Mouse (Mus musculus): ENCODE results near the gene Rspry1. TPM values are rescaled to one million over a fixed set of nuclear protein-coding genes. Genes with fewer than 3 reads are reported as not detected.

Gene Rspry1
- polyA plus RNA-seq, 1 experiment from 2014 or later = 54.5 TPM

DNA sequence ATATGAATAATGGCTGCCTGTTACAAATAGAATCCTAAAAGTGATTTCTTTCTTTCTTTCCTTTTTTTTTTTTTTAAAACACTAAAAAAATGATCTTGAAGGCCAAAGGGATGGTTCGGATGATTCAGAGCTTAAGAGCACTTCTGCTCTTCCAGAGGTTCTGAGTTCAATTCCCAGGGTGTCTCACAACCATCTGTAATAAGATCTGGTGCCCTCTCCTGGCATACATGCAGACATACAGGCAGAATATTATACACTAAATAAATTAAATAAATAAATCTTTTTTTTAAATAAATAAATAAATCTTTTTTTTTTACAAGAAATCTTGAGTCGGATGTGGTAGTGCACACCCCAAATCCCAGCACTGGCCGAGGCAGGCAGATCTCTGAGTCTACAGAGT lies 40.2 kb downstream of the Rspry1 start:
- no peak overlapping the region for H3K27ac ChIP-seq (ENCODE audit: low read length)
- H3K27me3 ChIP-seq (replicated peaks; ENCODE audit: control insufficient read depth, insufficient read depth, low read length) = no peaks in the 10 kb centered on the region
- no peak overlapping the region for H3K4me3 ChIP-seq (replicated peaks; ENCODE audit: low read length)
- no peaks in the 10 kb centered on the region for H3K9me3 ChIP-seq (ENCODE audit: control insufficient read depth, low read length)
- 93% methylated on average over 3 of the region's 3 CpGs for WGBS
- H3K9ac ChIP-seq (replicated peaks; ENCODE audit: low read depth, low read length) = no peak overlapping the region
- H3K4me2 ChIP-seq (ENCODE audit: low read length) = no peak overlapping the region
- no peak for ATAC-seq
- no peaks in the 10 kb centered on the region for H3K4me1 ChIP-seq (replicated peaks; ENCODE audit: control insufficient read depth, insufficient read depth, low read length)
- H3K36me3 ChIP-seq (ENCODE audit: control insufficient read depth, insufficient read depth) = peaks cover 23% of the 10 kb centered on the region

- Histone ChIP-seq H3K4me2 (ENCODE audit: low read length) (no peak overlapping the region), H3K4me1 (replicated peaks; ENCODE audit: control insufficient read depth, insufficient read depth, low read length) (no peaks in the 10 kb centered on the region), H3K27ac (ENCODE audit: low read length) (no peak overlapping the region), H3K27me3 (replicated peaks; ENCODE audit: control insufficient read depth, insufficient read depth, low read length) (no peaks in the 10 kb centered on the region), H3K9me3 (ENCODE audit: control insufficient read depth, low read length) (no peaks in the 10 kb centered on the region), H3K4me3 (replicated peaks; ENCODE audit: low read length) (no peak overlapping the region), H3K36me3 (ENCODE audit: control insufficient read depth, insufficient read depth) (peaks cover 20% of the 10 kb centered on the region), H3K9ac (replicated peaks; ENCODE audit: low read depth, low read length) (no peak overlapping the region)
- ATAC-seq = no peak
- 61% methylated on average over 1 of the region's 1 CpGs for WGBS
Measured at GRCm38 (mm10) chr8:94645202-94645601, 43.5 kb downstream of the Rspry1 start.

GRCm38 (mm10) chr8:94646165-94646564 lies 44.4 kb downstream of the Rspry1 start:
- Histone ChIP-seq H3K27ac (ENCODE audit: low read length) (no peak overlapping the region), H3K4me2 (ENCODE audit: low read length) (no peak overlapping the region), H3K27me3 (replicated peaks; ENCODE audit: control insufficient read depth, insufficient read depth, low read length) (no peaks in the 10 kb centered on the region), H3K9me3 (ENCODE audit: control insufficient read depth, low read length) (no peaks in the 10 kb centered on the region), H3K9ac (replicated peaks; ENCODE audit: low read depth, low read length) (no peak overlapping the region), H3K4me1 (replicated peaks; ENCODE audit: control insufficient read depth, insufficient read depth, low read length) (no peaks in the 10 kb centered on the region), H3K4me3 (replicated peaks; ENCODE audit: low read length) (no peak overlapping the region), H3K36me3 (ENCODE audit: control insufficient read depth, insufficient read depth) (peaks cover 13% of the 10 kb centered on the region)
- ATAC-seq = no peak
- 88% methylated on average over 3 of the region's 3 CpGs for WGBS

GRCm38 (mm10) chr8:94649496-94649895 lies 47.8 kb downstream of the Rspry1 start:
- Histone ChIP-seq H3K4me3 (replicated peaks; ENCODE audit: low read length) (no peak overlapping the region), H3K27ac (ENCODE audit: low read length) (no peak overlapping the region), H3K9ac (replicated peaks; ENCODE audit: low read depth, low read length) (no peak overlapping the region), H3K9me3 (ENCODE audit: control insufficient read depth, low read length) (no peaks in the 10 kb centered on the region), H3K4me2 (ENCODE audit: low read length) (no peak overlapping the region), H3K4me1 (replicated peaks; ENCODE audit: control insufficient read depth, insufficient read depth, low read length) (no peaks in the 10 kb centered on the region), H3K36me3 (ENCODE audit: control insufficient read depth, insufficient read depth) (peaks cover 9% of the 10 kb centered on the region), H3K27me3 (replicated peaks; ENCODE audit: control insufficient read depth, insufficient read depth, low read length) (no peaks in the 10 kb centered on the region)
- ATAC-seq = no peak
- WGBS = 24% methylated on average over 3 of the region's 3 CpGs

DNA sequence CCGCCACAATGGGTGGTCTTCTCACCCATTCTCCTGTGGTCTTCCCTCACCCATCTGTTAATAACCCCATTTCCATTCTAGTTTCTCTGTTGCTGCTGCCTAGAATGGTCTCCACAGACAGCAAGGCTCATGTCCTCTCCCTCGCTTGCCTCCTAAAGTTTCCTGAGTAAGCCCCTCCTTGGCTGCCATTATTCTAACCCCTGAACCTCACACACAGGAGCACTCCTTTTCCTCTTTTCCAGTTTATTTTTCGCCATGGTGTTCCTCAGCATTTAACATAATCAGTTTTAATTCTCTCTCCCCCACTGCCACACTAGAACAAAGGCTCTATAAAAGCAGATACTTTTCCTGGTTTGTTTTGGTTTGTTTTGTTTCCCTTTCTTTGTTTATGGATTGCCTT lies 51.2 kb downstream of the Rspry1 start:
- Histone ChIP-seq H3K36me3 (ENCODE audit: control insufficient read depth, insufficient read depth) (peaks cover 21% of the 10 kb centered on the region), H3K4me1 (replicated peaks; ENCODE audit: control insufficient read depth, insufficient read depth, low read length) (no peaks in the 10 kb centered on the region), H3K4me2 (ENCODE audit: low read length) (no peak overlapping the region), H3K27me3 (replicated peaks; ENCODE audit: control insufficient read depth, insufficient read depth, low read length) (no peaks in the 10 kb centered on the region), H3K9ac (replicated peaks; ENCODE audit: low read depth, low read length) (no peak overlapping the region), H3K9me3 (ENCODE audit: control insufficient read depth, low read length) (no peaks in the 10 kb centered on the region), H3K27ac (ENCODE audit: low read length) (no peak overlapping the region), H3K4me3 (replicated peaks; ENCODE audit: low read length) (no peak overlapping the region)
- ATAC-seq = no peak
- WGBS = 85% methylated on average over 3 of the region's 3 CpGs

- no peak overlapping the region for H3K9ac ChIP-seq (replicated peaks; ENCODE audit: low read depth, low read length)
- no peak overlapping the region for H3K27ac ChIP-seq (ENCODE audit: low read length)
- H3K4me3 ChIP-seq (replicated peaks; ENCODE audit: low read length) = no peak overlapping the region
- no peaks in the 10 kb centered on the region for H3K27me3 ChIP-seq (replicated peaks; ENCODE audit: control insufficient read depth, insufficient read depth, low read length)
- H3K36me3 ChIP-seq (ENCODE audit: control insufficient read depth, insufficient read depth) = peaks cover 27% of the 10 kb centered on the region
- H3K4me2 ChIP-seq (ENCODE audit: low read length) = no peak overlapping the region
- H3K4me1 ChIP-seq (replicated peaks; ENCODE audit: control insufficient read depth, insufficient read depth, low read length) = no peaks in the 10 kb centered on the region
- no peaks in the 10 kb centered on the region for H3K9me3 ChIP-seq (ENCODE audit: control insufficient read depth, low read length)
- ATAC-seq = no peak
Measured at GRCm38 (mm10) chr8:94654994-94655393, 53.3 kb downstream of the Rspry1 start.

DNA sequence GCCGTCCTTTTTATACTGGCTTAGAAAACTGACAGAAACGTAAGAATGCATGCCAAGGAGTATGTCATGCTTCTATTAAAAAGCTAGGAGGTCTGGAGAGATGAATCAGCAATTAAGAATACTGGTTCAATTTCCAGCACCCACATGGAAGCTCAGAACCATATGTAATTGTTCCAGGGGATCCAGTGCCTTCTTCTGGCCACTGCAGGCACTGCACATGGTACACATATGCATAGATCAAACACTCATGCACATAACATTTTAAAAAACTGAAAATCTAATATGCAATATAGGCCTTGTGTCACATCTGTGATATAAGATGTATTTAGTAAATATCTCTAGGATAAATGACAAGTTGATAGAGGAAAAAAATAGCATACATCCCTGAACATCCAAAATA lies 56.3 kb downstream of the Rspry1 start:
- Histone ChIP-seq H3K27me3 (replicated peaks; ENCODE audit: control insufficient read depth, insufficient read depth, low read length) (no peaks in the 10 kb centered on the region), H3K9ac (replicated peaks; ENCODE audit: low read depth, low read length) (no peak overlapping the region), H3K4me2 (ENCODE audit: low read length) (no peak overlapping the region), H3K9me3 (ENCODE audit: control insufficient read depth, low read length) (no peaks in the 10 kb centered on the region), H3K4me1 (replicated peaks; ENCODE audit: control insufficient read depth, insufficient read depth, low read length) (no peaks in the 10 kb centered on the region), H3K4me3 (replicated peaks; ENCODE audit: low read length) (no peak overlapping the region), H3K36me3 (ENCODE audit: control insufficient read depth, insufficient read depth) (peaks cover 27% of the 10 kb centered on the region), H3K27ac (ENCODE audit: low read length) (no peak overlapping the region)
- ATAC-seq = no peak
- 86% methylated on average over 2 of the region's 2 CpGs for WGBS

DNA sequence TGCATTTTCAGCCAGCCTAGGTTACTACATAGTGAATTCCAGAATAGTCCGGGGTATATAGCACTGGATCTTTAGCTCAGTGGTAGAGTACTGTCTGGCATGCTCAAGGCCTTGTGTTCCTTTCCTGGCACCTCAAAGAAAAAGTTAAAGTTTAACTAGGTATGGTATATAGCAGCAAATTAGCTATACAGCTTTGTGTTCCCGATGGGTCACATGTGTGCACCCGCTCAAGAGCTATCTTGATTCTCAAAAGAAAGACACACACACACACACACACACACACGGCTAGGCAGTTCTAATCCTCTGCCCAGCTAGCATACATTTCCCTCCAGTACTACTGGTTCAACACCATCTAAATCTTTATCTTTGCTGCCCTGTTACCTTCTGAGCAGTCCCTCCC lies 58.7 kb downstream of the Rspry1 start:
- H3K9me3 ChIP-seq (ENCODE audit: control insufficient read depth, low read length) = no peaks in the 10 kb centered on the region
- no peaks in the 10 kb centered on the region for H3K4me1 ChIP-seq (replicated peaks; ENCODE audit: control insufficient read depth, insufficient read depth, low read length)
- H3K27me3 ChIP-seq (replicated peaks; ENCODE audit: control insufficient read depth, insufficient read depth, low read length) = no peaks in the 10 kb centered on the region
- no peak overlapping the region for H3K4me2 ChIP-seq (ENCODE audit: low read length)
- no peak for ATAC-seq
- no peak overlapping the region for H3K4me3 ChIP-seq (replicated peaks; ENCODE audit: low read length)
- no peak overlapping the region for H3K27ac ChIP-seq (ENCODE audit: low read length)
- no peak overlapping the region for H3K9ac ChIP-seq (replicated peaks; ENCODE audit: low read depth, low read length)
- peaks cover 19% of the 10 kb centered on the region for H3K36me3 ChIP-seq (ENCODE audit: control insufficient read depth, insufficient read depth)
- 94% methylated on average over 4 of the region's 4 CpGs for WGBS

- Histone ChIP-seq H3K36me3 (ENCODE audit: control insufficient read depth, insufficient read depth) (peaks cover 5% of the 10 kb centered on the region; the same call in 1 of the 2 replicates), H3K4me1 (replicated peaks; ENCODE audit: control insufficient read depth, insufficient read depth, low read length) (peaks cover 15% of the 10 kb centered on the region), H3K9me3 (ENCODE audit: control insufficient read depth, low read length) (no peaks in the 10 kb centered on the region), H3K4me2 (ENCODE audit: low read length) (no peak overlapping the region), H3K9ac (replicated peaks; ENCODE audit: low read depth, low read length) (no peak overlapping the region), H3K4me3 (replicated peaks; ENCODE audit: low read length) (no peak overlapping the region), H3K27me3 (replicated peaks; ENCODE audit: control insufficient read depth, insufficient read depth, low read length) (no peaks in the 10 kb centered on the region), H3K27ac (ENCODE audit: low read length) (no peak overlapping the region)
- WGBS = 89% methylated on average over 2 of the region's 2 CpGs
- ATAC-seq = no peak
Measured at GRCm38 (mm10) chr8:94664722-94665121, 63.0 kb downstream of the Rspry1 start.
